In genomic region chr17:35115046-35116019, GRCm38 (mm10) we compare ENCODE assay signal across 8 mouse cellular contexts. TPM values are rescaled to one million over a fixed set of nuclear protein-coding genes. Genes with fewer than 3 reads are reported as not detected.
DNase-seq lines count a peak whose midpoint lies in the region; ATAC-seq and TF ChIP-seq lines count a peak whose summit lies in the region.

Gene Ly6g5b, minus strand, starts transcription at chr17:35115428.

- no peak within 1 kb of the TSS for H3K9ac ChIP-seq in heart, postnatal 0 days (replicated peaks; ENCODE audit: low read depth, low read length)

- no peak within 1 kb of the TSS for H3K27ac ChIP-seq in heart, postnatal 0 days (ENCODE audit: low read depth)

- no peaks in the 10 kb centered on the region for H3K4me1 ChIP-seq in heart, postnatal 0 days (ENCODE audit: control insufficient read depth, insufficient read depth)

- no peaks in the 10 kb centered on the region for H3K9me3 ChIP-seq in heart, postnatal 0 days (replicated peaks; ENCODE audit: control insufficient read depth, low read length)

- no peaks in the 10 kb centered on the region for H3K27me3 ChIP-seq in heart, postnatal 0 days (ENCODE audit: control insufficient read depth, insufficient read depth, low read length)

- TF ChIP-seq CTCF in heart, postnatal 0 days (IDR thresholded peaks at IDR 0.05; ENCODE audit: low read depth), result peak; percentile 43
- peak; percentile 40; the same call in 1 of the 2 replicates for TF ChIP-seq CTCF in brain, embryonic 14.5 days (IDR thresholded peaks at IDR 0.05; ENCODE audit: borderline replicate concordance, extremely low read depth, insufficient read depth, insufficient read length)

- TF ChIP-seq POLR2A in brain, embryonic 14.5 days (IDR thresholded peaks at IDR 0.05; ENCODE audit: borderline replicate concordance, extremely low read depth, insufficient read depth, insufficient read length, poor library complexity, severe bottlenecking), result no peak

- DNase-seq in heart, postnatal 0 days (ENCODE audit: low spot score), result no peak
- DNase-seq in heart, adult 9 months (ENCODE audit: low spot score in 2 of 2), result no peak
- DNase-seq in CD4-positive, CD25-positive, alpha-beta regulatory T cell, adult 2 months (ENCODE audit: low read depth, low spot score), result peak; percentile 72
- no peak for DNase-seq in brain, embryonic 14.5 days (ENCODE audit: low read depth)
- DNase-seq in left cerebral cortex, adult 11 months (ENCODE audit: low spot score), result no peak
- no peak for DNase-seq in layer of hippocampus, adult 18-20 months (ENCODE audit: low spot score in 2 of 2)
- no peak for DNase-seq in left cerebral cortex, postnatal 25 days (ENCODE audit: low spot score in 2 of 2)

- peaks cover 47% of the 10 kb centered on the region for H3K36me3 ChIP-seq in heart, postnatal 0 days (replicated peaks; ENCODE audit: control insufficient read depth, insufficient read depth, low read length)

- H3K4me3 ChIP-seq in heart, postnatal 0 days (ENCODE audit: low read depth, low read length), result no peak within 1 kb of the TSS

- intact Hi-C loops in left cerebral cortex, postnatal 25 days (cut with DNase I), result no loop called here

- no peak for ATAC-seq in heart, postnatal 0 days (ENCODE audit: insufficient read depth, low read depth)
- ATAC-seq in megakaryocyte progenitor cell, adult 5-6 weeks (replicated peaks; ENCODE audit: poor library complexity), result peak; percentile 73

- no peak for TF ChIP-seq EP300 in heart, postnatal 0 days (IDR thresholded peaks at IDR 0.05; ENCODE audit: low read depth)

- WGBS in heart, postnatal 0 days, result 87% methylated on average over 8 of the region's 8 CpGs

- H3K4me2 ChIP-seq in heart, postnatal 0 days (ENCODE audit: low read depth, low read length), result no peak within 1 kb of the TSS

RNA-seq across cellular contexts. Expression of gene Ly6g5b, which starts in this region (rescaled TPM):
- total RNA-seq in heart, postnatal 0 days (2014; rRNA removed; ENCODE audit: low replicate concordance), result 0.97 TPM in 1 of 2 replicates, not detected in the other
- polyA plus RNA-seq in heart, postnatal 0 days (2015; fragmentation: Nextera tagmentation; extraction: Ambion mirVana), result 0.30 TPM in 1 of 2 replicates, not detected in the other
- 3.1 and 3.4 TPM in 2 replicates for polyA plus RNA-seq in brain, embryonic 14.5 days (2012; rRNA removed)
- total RNA-seq in megakaryocyte progenitor cell, adult 5-6 weeks (2015), result 0.84 and 1.4 TPM in 2 replicates
- total RNA-seq in megakaryocyte progenitor cell, adult 5-6 weeks (2017), result 0.27 and 0.92 TPM in 2 replicates
- under 1 TPM; 0.30 to 0.56 TPM for total RNA-seq in layer of hippocampus, adult 18-20 months (2021)
- under 1 TPM; 0.69 to 0.94 TPM for total RNA-seq in left cerebral cortex, postnatal 25 days (2021)
